Mouse (Mus musculus): ENCODE results near the gene Vav3.

The Vav3 gene

DNA sequence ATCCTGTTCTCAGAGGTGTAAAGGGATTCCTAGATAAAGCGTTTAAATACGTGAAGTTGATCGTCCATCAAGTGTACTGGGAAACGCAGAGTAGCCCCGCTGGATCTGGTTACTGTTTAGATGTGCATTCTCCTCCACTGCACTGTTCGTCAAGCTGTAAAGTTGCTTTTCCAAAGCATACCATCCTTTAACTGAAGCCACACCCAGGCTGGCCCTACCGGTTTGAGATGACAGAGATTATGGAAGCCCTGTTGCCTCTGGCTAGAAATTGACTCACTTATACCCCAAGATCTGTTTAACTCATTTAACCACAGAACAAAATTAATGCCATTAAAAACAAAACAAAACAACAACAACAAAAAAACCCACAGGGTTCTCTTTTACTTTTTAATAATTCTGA, 238.5 kb downstream of the Vav3 start:
- peak; percentile 76 for DNase-seq (ENCODE audit: low spot score)

DNA sequence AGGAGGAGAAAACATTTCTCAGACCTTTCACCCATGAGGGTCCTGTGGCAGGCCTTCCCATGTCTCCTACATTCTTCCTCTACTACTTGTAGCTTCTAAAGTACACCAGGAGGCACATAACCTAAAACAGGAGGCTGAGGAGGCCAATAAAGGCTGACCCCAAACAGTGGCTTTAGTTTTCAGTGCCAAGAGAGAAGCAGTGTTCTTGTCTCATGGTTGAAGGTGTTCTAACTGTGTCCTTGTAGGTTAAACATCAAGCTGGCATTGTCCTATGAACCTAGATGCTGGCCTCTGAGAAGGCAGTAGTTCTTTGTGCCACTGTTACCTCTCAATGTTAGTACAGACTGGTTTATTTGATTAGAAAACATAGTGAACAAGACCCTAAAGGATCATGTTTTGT, 245.5 kb downstream of the Vav3 start:
- DNase-seq (ENCODE audit: low spot score) = no peak

DNA sequence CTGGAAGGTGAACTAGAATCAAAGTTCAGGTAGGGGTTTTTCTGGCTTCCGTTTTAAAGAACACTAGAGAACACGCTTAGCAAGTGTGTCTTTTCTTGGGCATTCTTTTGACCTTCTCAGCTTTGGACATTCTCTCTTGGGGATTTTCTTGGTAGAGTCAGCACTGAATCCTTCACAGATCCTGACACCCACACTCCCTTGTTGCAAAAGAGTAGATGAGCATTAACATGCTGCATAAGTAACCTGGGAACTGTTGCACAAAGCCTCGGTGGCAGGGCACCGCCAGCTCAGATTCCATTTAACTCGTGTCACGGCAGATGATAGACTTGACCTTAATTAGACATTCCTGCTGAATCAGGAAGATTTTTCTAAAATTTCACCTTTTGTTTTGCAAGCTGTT, 252.5 kb downstream of the Vav3 start:
- no peak for DNase-seq (ENCODE audit: low spot score)

DNA sequence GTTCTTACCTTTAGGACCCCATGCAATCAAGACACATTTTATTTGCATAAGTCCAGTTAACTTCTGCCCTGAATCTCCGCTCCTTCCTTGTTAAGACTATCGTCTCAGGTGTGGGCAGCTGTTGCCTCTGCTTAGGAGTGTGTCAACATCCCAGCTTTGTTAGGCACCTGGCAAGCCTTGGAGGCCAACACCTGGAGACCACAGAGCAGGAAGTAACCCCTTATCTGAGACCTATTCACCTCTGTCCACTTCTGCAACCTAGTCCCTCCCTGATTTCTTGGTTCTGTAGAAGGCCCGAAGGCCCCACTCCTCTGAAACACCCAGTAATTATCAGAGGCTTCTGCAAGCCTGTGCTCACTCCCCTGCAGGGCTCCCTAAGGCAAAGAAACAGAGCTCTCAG, 255.6 kb downstream of the Vav3 start:
- no peak for DNase-seq (ENCODE audit: low spot score)

DNA sequence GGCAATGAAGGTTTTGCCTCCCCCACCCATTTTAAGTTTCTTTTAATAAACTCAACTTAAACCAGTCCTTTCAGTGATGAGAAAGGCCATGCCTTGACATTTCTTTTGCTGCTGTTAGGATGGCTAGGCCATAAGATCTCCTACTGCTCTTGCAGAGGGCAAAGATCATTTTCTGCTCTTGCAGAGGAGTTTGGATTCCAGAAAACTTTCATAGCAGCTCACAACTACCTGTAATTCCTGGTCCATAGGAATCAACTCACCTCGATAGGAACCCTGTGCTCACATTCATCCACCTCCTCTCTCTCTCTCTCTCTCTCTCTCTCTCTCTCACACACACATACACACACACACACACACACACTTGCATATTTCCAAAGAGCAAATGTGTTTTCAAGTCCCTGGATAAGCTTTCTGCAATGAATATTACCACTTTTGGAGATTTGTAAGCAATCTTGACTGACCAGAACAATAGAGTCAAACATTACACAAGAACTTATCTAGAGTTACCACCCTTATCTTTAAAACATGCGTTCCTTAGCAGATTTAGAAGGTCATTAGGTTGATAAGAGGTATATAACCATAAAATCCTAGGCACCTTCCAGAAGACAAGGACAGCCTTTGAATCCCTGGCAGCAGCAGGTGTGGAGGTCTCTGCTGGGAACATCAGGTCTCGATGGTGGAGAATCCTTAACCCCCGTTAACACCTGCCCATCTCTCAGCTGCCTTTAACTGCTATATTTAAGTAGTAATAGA, 260.4 kb downstream of the Vav3 start:
- no peak for DNase-seq (ENCODE audit: low spot score)

DNA sequence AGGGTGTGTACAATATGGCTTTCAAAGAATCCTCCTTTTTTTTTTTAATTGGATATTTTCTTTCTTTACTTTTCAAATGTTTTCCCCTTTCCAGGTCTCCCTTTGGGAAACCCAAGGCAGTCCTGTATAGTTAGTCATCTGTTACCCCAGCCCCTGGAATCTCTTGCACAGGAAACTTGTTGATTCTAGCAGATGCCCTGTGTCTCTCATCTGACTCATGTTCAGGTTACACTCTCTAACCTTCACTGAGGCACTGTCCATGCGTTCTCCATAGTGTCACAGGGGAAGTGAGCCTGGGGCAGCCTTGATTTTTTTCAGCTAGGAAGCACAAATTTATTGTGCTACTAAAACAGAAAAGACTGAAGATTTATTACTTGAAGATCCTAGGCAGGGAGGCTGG, 262.3 kb downstream of the Vav3 start:
- DNase-seq (ENCODE audit: low spot score) = no peak

DNA sequence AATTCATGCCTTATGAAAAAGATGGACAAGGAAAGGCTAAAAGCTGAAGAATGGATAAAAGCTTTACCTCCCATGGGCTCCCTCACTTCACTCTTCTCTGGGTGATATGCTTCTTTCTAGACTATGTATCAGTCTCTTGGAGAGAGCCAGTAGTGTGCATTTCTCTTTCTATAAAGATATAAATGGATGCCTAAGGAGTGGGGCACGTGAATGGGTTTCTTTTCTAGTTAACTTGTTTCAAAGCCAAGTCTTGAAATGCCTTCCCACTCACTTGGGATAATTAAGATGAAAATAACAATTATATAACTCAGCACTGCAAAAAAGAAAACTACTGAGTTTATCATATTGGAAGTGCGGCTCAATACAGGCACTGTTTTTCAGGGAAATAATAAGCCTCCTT, 265.7 kb downstream of the Vav3 start:
- no peak for DNase-seq (ENCODE audit: low spot score)

DNA sequence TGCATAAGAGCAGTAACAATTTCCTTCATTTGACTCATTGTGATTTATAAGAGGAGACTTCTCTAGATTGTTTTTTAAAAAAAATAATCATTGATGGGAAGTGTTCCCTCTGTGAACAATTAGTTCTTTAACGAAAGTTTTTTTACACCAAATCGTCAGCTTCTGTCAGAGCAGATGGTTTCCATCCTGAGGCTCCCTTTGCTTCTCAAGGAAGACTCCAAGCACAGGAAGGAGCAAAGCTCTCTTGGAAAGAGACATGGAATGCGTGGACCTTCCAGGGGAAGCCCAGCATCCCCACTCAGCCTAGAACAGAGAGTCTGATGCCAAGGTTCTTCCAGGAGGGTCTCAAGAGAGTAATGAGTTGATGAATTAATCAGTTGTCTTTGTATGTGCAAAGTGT, 281.3 kb downstream of the Vav3 start:
- DNase-seq (ENCODE audit: low spot score) = no peak

DNA sequence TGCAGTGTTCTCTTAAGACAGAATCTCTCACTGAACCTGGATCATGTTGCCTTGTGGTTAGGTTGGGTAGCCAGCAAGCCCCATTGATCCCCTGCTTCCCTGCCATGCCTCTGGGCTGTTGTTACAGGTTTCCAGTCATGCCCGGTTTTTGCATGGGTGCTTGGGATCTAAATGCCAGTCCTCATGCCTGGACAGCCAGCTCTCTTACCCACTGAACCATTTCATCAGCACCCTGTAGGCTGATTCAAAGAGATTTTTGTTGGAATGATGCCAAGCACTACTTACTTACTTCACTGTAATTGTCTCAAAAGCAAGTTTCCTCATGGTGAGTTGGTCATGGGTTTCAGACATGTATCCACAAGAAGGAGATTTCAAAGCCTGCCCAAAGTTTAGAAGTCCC, 281.9 kb downstream of the Vav3 start:
- DNase-seq (ENCODE audit: low spot score) = peak; percentile 24

DNA sequence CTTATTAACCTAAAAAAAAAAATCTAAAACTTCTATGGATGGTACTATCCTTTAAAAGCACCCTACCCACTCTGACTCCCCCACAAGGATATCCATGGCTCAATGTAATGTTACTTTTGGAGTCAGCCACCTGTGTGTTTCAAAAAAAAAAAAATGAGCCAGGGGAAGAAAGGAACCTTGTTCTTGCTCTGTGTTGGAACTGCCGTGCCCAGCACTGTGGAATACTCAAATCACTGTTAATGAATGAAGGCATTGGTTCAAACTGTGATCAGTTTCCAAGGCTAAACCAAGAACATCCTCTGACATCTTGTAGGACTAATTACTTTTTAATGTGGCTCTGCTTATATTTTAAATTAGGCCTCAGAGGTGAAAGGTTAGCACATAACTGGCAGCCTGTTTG, 282.4 kb downstream of the Vav3 start:
- DNase-seq (ENCODE audit: low spot score) = no peak

DNA sequence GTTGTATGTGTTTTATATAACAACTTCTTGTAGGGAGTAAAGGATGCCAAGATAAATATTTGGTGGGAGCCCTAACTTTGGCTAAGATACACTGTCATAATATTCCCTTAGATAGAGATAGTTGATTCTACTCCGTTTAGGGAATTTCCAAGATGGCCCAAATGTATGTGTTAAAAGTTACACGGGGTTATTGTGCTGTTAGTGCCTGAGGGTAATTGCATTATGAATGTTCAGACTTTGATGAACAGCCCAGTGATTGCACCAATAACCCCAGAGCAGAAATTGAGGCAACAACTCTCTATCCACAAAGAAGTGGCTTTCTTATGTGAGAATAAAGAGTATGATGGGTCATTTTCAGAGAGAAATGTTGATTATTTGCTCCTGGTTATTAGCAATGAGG, 283.3 kb downstream of the Vav3 start:
- no peak for DNase-seq (ENCODE audit: low spot score)

DNA sequence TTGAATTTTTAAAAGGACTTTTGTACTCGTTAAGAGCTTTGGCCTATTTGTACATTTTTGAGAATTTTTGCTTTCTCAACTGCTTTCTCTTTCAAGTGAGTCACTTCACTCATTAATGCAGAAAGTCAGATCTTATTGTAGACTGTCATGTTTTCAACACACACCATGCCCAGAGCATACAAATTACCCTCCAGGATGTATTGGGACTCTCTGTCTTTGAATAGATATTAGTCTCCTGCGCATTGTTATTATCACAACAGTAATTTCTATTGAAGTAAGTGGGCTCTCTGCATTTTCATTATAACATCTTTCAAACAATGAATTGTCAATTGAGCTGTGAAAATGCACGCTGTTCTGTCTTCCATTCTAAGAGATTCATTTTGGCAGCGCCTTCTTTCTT, 295.6 kb downstream of the Vav3 start:
- no peak for DNase-seq (ENCODE audit: low spot score)

DNA sequence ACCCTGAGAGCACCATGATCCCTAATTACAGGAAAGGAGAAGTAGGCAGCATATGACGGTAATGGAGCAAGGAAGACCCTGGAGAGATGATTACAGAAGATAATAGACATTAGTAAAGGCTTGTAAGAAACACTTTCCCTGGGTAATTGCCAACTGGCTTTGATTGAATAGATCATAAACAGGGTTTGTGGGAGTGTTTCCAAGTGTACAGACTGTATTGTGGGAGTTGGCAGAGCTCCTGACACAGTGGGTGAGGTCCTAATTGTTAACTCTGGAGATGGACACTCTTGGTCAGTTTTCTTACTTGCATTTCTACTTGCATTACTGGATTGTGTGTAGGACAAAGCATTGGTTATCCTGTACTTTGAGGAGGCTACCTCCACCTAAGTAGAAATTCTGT, 298.9 kb downstream of the Vav3 start:
- DNase-seq (ENCODE audit: low spot score) = no peak

DNA sequence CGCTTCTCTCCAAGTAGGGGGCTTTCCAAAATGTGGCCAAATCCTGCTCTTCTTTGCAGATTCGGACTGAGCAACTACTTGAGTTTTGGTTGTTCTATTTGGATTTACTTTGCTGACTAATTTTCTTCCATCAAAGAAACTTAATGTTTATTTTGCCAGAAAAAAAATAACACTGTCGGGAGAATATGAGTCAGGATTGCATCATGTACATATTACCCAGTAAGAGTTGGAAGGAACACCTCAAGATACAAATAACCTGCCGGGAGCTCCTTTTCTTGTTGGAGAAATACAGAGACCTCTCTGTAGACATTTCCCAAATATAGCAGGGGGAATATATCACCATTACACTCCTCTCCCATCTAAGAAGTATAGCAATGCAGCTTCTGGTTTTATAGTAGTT, 300.3 kb downstream of the Vav3 start:
- DNase-seq (ENCODE audit: low spot score) = no peak

DNA sequence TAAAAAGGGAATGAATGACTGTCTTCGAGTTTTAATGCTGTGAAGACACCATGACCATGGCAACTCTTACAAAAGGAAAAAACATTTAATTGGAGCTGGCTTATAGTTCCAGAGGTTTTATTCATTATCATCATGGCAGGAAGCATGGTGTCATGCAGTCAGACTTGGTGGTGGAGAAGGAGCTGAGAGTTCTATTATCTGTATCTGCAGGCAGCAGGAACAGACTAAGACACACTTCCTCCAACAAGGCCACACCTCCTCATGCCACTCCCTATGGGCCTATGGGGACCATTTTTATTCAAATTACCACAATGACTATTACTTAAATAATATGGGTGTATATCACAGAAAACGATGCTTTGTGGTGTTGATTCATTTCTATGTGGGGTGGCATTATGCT, 307.8 kb downstream of the Vav3 start:
- no peak for DNase-seq (ENCODE audit: low spot score)

DNA sequence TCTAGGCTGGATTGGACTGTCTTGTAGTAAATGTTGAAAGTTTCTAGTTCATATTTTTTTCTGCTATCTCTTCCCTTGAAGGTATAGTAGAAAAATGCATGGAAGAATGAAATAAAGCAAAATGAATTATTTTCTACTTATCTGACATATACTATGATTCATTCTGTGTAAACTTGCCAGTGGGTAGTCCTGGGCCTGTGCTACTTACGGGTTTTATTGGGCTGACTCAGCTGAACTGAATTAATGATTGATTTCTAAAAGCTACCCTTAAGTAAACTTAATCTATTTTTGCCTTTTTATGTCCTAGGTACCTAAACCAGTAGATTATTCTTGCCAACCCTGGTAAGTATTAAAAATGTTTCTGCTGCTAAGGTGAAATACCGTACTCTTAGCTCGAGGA, 311.0 kb downstream of the Vav3 start:
- no peak for DNase-seq (ENCODE audit: low spot score)

DNA sequence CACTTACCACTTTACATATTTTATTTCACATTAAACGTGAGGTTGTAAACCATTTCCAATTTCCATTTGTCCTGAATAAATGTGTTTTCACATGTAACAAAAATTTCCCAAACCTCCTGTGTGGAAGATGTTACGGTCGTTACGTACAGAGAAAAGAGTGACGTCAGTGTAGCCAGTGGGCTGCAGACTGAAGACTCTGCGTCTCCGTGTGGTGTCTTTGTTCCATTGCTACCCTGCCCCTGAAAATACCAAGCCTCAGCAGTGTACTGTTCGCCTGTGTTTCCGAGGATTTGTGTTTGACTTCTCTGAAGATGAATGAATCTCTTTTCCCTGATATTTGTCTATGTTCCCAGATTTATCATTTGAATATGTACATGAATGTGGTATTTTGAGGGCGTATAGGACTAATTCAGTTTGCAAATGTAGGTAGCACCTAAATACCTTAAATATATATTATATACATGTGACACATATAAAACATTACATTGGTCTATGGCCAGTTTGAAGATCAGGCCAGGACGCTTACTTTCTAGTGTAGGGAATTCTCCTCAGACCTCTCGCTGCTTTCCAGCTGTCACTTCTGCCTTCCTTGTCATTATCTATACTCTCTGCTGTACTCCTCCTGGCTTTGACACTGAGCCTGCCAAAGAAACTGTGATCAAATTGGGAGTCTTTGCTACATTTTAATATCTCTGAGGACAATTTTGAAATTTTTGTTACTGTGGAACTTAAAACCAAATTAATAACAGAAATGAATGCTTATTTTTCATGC, 312.6 kb downstream of the Vav3 start:
- no peak for DNase-seq (ENCODE audit: low spot score)

DNA sequence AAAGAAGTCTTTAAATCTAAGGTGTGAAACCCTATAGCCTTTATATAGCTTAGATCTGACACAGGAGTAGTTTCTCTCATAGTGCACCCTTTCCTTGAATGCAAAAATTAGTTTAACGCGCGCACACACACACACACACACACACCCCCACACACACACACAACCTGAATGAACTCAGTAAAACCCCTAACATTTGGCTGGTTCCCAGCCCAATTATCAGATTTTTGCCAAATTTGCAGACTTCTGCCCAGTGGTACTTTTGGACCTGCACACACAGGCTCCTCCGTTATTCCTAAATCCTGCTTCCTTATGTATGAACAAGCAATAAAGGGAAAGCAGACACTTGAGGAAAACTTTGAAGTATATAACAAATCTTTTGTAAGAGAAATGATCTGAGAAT, 313.9 kb downstream of the Vav3 start:
- no peak for DNase-seq (ENCODE audit: low spot score)

DNA sequence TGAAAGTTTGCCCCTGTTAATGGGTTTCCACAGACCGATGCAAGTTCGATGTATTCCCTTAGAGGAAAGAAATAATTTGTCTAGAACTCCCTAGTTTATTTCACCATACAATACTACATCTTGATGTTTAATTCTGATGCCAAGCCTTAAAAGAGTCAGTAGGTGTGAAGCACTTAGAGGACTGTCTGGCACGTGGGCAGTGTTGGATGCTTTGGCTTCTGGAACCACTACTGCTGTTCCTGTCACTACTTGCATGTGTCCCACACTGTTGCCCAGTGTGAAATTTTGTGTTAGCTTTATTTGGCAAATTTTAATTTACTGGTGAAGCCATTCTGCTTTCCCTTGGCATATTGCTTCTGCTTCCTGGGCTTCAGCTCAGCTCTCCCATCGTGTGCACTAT, 331.3 kb downstream of the Vav3 start:
- no peak for DNase-seq (ENCODE audit: low spot score)

DNA sequence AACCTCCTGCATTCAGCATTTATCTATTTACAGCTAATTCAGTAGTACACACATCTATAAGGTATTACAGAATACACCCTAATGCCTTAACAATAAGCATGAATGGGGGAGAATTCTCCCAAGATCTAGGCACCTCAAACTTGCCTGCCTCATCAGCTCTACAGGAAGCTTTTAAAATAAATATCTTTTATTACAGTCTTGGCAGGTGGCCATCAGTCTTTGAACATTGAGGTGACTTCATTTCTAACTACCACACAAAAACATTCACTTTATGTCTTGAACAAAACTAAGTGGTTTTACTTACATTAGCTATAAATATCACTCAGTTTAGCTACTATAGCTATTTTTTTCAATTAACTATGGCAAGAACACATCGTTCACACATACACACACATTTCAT, 332.5 kb downstream of the Vav3 start:
- DNase-seq (ENCODE audit: low spot score) = no peak

DNA sequence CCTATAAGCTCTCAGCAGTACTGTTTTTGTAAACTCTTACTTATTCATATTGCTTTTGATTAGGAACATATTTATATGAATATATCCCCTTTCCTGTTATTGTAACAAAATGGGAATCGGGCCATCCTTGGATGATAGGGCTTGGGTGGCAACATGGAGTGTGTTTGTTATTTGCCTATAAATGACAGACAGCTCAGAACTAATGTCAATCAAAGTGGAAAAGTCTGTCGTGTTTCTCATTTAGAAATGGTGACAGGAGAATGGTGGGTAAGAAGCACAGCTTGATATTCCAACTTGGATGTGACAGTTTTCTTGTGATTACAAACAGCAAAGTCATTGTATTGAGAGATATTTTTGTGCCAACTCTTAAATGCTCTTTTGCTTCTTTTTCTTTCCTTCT, 339.8 kb downstream of the Vav3 start:
- DNase-seq (ENCODE audit: low spot score) = no peak

DNA sequence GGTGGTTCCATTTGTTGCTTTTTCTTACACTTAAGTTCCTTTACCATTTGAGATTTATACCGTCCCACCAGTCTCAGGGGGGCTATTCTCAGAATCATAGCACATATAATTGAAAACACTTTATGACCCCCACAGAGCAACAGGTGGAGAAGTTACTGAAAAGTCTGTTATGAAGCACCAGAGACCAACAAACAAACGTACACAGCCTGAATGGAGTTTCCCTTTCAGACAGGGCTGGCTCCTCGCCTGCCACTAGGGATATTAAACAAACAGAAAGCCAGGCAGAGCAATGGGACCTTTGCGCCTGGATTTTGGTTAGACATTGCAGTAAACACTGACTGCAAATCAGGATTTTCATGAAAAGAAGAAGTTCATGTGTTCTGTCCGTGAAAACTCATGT, 341.4 kb downstream of the Vav3 start:
- no peak for DNase-seq (ENCODE audit: low spot score)

DNA sequence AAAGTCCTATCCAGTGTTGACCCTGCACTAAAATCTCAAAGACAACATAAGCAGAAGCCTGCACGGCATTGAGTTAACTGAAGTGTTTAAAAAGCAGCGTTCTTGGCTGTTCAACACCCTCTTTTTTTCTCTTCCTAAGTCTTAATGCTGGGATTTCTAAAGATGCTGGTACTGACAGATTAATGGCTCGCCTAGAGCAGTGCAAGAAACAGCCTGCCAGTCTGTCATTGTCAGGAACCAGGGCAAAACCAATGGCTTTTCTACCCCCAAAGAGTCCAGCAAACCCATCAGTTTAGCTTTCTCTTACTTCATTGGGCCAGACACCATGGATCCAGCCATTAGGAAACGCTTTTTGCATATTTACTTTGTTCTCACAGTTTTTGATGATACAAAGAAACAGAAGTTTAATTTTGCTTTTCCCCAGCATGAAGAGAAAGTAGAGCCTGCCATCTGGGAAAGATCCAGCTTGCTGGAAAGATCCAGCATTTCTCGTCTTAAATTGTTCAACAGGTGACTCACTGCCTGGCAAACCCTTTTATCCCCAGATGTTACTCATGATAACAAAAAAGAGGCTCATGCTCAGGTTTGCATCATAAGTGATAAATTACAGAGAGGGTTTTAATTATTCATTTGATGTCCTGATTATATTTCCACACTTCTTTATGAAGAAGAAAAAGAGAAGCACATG, 343.3 kb downstream of the Vav3 start:
- DNase-seq (ENCODE audit: low spot score) = peak; percentile 16

Measured in urinary bladder, postnatal 14 days (tissue).